Mouse (Mus musculus): ENCODE results near the gene Fgf18.

Gene Fgf18

DNA sequence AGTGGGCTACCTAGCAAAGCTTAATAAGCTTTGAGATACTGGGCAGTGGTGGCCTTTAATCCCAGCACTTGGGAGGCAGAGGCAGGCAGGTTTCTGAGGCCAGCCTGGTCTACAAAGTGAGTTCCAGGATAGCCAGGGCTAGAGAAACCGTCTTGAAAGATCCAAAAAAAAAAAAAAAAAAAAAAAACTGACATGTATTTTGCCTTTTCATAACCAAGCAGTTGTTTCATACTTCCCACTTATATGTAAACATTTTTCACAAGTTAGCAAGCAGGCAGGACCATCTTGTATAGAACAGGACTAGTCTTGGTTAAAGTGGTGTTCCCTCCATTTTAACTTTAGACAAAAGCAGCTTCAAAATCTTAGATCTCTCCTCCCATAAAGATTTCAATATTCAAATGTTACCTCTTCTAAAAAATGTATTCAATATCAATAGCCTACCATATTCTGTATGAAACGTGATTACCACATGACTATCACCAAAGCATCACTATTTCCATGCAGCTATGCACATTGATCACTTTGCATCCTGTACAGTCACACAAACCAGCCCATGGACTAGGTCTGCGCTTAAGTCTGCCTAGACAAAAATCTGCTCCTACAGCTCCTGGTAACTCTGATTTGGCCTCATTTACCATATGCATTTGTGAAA, 4.1 kb upstream of the Fgf18 start:
- no peak for DNase-seq (ENCODE audit: extremely low read depth, low read depth)

DNA sequence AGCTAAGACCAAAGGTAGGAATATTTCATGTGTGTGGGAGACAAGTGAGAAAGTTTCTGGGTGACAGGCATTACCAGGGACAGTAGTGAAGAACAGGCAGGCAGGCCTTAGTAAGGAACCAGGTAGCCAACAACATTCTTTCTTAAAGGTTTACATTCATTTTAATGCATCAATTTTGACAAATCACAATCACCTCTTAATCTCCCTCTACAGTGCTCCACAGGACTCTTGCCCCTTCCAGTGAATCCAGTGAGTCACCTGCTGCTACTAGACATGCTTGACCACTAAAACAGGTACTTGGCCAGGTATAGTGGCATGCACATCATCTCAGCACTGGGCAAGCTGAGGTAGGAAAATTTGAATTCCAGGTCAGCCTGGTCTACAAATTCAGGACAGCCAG, 3.2 kb upstream of the Fgf18 start:
- DNase-seq (ENCODE audit: extremely low read depth, low read depth), result no peak

DNA sequence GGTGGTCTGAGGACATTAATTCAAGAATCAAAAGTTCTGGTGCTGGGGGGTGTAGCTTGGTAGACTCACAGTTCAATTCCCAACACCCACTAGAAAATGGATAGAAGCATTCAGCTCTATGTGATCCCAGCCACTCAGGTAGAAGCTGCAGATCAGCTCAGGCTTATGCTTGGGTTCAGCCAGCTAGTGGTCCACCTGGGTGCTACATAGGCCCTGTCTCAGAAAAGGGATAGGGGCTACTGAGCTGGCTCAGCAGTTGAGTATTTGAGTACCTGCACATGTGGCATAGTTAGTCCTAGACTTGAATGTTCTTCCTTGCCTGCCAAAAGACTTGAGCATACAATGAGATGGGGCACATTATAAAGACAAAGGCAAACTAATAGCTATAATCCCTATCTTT, 2.3 kb upstream of the Fgf18 start:
- DNase-seq (ENCODE audit: extremely low read depth, low read depth), result no peak

DNA sequence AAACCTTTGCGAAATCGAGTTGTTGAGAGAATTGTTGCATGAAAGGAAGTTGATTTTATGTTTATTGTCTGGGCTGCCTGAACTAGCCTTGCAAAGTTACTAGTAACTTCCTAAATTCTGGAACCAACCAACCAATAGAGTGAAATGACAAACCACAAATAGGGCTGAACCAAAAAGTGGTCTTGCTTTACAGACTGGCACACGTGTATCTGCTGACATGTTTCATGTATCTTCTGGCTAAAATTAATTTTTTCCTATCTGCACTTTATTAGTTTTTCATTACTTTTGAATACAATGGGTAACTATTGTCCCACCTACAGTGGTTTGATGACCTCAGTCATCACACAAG, 1.9 kb upstream of the Fgf18 start:
- no peak for DNase-seq (ENCODE audit: extremely low read depth, low read depth)

DNA sequence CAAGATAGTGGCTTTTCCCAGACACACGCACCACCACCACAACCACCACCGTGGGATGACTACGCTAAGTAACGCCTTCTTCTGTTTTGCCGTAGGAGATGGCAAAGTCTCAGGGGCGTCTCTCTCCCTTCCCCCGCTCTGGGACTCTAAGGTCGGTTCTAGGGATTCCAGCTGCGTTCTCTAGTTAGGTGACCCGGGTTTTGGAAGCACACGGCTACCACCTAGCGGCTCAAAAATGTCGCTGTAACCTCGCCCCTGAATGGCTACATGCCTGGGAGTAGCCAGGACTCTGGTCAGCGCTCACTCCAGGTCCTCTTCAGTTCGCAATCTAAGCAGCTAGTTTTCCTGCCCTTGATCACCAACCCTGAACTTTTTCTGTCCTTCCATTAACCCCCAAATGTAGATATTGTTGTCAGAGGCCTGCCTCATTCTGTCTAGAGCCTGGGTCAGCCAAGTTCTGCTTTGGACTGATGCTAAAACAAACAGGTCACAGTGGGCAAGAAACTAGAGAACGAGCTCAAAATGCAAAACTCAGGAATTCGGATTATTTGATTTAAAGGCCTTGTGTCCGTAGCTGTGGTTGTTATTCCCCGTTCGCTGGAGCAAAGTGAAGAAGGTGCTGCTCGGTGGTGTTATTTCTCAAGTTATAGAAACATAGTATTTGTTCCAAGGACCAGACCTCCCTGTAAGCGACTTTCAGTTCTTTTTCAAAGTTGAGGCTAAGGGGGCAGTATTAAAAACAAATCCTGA, 1.3 kb upstream of the Fgf18 start:
- no peak for DNase-seq (ENCODE audit: extremely low read depth, low read depth)

DNA sequence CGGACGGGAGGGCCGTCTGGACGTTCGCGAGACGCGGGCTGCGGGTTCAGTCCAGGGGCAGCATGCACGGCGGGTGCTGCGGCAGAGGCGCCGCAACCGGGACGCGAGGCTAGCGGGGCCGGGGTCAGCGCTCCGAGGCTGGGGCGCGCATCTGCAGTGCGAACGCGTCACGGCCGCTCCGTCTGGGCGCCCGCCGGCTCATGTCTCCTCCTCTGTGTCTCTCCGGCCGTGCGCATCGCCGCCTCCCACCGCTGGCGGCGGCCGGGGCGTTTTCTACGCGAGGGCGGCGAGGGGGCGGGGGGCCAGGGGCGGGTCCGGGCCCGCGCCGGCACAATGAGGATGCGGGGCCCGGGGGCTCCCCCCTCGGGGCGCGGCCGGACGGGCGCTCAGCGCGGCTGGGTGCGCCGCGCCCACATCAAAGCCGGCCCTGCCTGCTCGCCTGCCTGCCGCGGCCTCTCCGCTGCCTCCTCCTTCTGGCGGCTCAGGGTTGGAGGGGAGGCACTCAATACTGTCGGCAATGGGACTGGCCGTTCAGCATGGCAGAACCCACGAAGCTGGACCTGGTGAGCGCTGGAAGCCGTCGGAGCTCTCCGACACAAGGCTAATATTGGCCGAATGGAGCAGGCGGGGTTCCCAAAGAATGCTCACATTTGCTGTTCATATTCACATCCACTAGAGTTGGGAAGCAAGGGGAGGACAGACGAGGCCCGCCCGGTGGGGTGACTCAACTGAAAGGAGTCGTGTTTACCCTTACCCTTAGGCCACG, 555 bp upstream of the Fgf18 start:
- DNase-seq (ENCODE audit: extremely low read depth, low read depth), result no peak

DNA sequence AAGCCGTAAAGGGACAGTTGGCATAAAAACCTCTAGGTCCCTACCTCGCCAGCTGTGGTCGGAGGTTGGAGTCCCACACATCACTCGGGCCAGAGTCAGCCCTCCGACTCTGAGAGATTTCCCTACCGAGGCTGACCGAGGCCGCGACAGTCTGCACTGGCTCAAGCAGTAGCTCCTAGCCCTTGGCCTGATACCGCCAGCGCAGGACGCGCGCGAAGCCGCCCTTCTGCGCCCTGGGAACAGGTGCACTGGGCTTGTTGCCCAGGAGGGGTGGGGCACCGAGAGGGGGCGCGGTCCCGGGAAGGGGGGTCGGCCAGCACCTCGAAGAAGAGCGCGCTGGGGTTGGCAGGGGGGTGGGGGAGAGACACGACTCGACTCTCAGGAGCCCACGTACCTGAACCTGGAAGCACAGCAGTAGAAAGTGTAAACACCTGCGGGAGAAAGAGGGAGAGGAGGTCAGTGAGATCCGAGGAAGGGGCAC, 509 bp downstream of the Fgf18 start:
- DNase-seq (ENCODE audit: extremely low read depth, low read depth), result no peak

DNA sequence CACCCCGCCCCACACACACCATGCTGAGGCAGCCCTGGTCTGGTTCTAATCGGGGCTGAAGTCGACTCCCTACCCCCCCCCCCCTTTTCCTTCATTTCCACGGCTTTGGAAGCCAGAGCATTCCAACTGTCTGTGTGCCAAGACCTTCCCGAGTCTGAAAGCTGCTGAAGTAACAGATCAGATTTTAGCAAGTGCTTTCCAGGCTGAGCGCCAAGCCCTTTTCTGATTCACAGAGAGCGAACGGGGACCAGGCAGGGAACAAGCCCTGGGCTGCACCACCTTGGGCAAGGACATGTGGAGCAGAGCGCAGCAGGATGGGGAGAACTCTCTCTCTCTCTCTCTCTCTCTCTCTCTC, 1.1 kb downstream of the Fgf18 start:
- DNase-seq (ENCODE audit: extremely low read depth, low read depth), result no peak

DNA sequence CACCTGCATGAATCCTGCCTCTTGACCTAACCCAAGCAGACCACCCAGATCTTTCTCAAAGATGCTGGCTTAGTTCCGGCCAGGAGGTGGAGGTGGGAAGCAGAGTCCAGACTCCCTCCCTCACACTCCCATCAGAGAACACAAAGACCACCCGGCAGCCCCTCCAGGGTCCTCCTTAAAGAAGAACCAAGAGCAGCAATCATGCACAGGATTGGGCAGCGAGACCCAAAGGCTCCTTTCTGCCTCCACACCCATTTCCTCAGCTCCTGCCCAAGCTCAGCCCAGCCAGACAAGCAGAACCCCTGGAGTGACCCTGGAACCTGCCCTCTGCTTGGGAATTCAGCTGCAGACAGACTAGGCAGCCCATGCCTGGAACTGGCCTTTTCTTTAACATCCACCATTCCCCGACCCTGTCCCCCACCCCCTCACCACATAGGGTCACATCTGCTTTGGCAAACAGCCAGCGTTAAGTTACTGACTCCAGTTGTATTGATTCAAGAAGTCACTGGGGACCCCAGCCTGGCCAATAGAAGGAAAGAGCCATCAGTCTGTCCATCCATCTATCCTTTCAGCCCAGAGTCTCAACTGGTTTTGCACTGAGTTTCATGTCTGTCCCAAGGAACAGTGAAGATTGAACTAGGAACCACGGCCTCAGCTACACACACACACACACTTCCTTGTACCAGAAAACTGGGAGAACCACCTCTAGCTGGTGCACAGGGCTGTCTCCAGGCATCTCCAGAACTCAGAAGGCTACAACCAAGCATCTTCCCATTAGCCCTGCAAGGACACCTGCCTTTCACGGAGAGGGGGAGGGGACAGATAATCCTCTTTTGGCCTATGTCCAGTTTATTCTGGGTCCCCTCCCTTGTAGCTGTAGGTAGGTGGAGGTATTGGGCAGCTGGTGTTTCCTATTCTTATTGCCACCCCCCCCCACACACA, 1.7 kb downstream of the Fgf18 start:
- no peak for DNase-seq (ENCODE audit: extremely low read depth, low read depth)

DNA sequence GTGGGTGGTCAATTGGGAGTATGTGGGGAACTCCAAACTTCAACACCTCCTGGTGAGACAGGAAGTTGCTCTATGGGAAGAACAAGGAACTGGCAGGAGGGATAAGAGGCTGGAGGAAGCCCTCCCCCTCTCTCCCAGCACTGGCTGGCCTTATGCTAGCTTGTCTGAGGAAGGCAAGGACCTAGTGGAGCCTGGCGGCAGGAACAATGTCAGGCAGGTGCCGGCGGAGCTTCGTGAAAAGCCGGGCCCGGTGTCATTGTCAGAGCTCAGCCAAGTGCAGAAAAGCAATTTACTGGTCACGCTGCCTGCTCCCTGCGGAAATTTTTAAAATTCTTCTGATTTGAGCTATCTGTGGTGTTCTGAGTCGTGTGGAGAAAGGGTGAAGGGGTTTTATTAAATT, 3.3 kb downstream of the Fgf18 start:
- no peak for DNase-seq (ENCODE audit: extremely low read depth, low read depth)

DNA sequence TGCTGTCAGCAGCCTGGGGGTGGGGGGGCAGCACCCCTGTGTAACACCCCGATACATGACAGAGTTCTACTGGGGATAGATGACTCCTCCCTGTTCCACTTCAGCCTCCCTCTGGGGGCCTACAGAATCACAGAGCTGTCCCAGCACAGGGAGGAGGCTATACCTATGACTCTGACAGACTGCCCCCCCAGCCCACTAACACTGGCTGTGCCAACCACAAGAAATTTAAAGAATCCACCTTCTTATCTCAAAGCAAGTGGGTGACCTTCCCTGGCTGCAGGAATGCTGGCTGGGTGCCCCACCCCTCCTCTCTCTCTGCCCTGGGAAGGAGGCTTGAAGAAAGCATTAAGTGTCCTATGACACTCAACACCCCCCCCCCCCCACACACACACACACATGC, 4.4 kb downstream of the Fgf18 start:
- no peak for DNase-seq (ENCODE audit: extremely low read depth, low read depth)

DNA sequence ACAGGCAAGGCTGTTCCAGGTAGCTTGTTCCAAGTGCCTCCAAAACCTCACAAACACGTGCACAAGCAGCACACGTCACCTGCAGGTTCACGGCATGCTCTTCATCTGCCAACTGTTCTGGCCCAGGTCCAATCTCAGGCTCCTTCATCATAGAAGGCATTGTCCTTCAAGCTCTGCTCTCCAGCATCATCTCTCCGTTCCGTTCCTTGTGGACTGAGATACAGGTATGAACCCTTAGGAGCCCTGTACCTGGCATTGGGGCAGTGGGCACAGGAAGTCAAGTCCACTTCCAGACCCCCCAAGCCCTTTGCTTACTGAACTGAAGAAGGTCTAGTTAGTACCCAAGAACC, 7.1 kb downstream of the Fgf18 start:
- no peak for DNase-seq (ENCODE audit: extremely low read depth, low read depth)

DNA sequence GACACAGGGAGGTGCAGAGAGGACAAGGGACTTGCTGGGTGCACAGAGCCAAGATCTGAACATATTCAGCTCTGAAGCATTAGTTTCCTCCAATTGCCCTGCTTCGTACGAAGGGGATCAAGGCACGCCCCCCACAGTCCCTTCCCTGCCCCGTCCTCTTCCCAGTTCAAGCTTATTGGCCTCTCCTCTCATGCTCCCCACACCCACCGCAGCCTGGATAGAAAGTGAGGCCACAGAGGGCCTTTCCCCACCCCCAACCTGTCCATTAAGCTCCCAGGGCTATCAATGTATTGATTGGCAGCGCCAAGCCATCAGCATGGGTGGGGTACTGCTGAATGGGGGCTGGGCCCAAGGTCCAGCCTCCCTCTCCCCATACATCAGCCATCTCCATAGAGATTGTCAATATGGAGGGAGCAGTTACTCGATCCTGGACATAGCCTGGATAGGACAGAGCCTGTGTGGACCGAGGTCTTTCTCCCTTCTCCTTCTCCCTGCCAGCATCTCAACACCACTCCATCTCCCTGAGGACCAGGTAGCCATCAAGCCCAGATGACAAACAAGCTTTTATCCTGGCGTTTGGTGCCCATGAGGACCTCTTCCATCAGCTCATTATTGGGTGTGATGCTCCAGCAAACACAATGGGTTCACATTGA, 7.6 kb downstream of the Fgf18 start:
- DNase-seq (ENCODE audit: extremely low read depth, low read depth), result no peak

DNA sequence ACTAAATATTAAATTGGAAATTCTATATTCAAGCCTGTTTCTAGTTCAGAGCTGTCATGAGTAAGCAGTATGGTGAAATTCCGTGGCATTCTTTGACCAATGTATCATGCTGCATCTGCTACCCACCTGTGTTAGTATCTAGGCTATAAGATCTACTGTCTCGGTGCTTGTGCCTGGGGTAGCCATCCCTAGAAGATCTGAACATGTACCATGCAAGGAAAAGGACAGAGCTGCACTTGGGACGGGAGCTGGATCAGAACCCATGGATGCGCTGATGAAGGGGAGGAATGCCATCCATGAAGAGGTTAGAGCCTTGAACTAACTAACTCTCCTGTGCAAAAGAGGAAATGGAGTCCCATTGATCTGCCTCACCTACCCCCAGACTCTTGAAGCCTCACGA, 8.5 kb downstream of the Fgf18 start:
- DNase-seq (ENCODE audit: extremely low read depth, low read depth), result no peak

DNA sequence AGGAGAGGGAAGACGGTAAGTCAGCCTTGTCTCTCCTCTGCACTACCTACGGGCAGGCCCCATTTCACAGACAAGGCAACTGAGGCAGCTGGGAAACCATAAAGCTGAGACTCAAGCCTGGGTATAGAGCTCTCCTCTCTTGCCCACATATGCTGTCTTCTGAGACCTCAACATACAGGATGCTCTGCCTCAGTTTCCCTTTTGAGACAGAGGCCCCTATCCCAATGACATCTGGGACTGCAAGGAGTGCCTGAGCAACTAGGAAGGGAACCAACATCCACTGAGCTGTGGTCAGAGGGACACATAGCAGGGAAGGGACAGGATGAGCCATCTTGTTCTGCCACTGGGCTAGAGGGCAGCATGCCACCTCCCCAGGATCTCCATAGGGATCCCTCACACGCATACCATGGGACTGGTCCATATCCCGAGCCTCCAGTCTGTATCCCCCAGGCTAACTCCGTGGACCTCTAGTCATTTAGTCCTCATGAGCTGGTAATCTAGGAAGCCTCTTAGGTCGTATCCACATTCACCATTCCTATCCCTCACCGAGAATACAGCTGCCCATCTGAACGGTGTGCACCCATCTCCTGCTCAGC, 12.7 kb downstream of the Fgf18 start:
- no peak for DNase-seq (ENCODE audit: extremely low read depth, low read depth)

DNA sequence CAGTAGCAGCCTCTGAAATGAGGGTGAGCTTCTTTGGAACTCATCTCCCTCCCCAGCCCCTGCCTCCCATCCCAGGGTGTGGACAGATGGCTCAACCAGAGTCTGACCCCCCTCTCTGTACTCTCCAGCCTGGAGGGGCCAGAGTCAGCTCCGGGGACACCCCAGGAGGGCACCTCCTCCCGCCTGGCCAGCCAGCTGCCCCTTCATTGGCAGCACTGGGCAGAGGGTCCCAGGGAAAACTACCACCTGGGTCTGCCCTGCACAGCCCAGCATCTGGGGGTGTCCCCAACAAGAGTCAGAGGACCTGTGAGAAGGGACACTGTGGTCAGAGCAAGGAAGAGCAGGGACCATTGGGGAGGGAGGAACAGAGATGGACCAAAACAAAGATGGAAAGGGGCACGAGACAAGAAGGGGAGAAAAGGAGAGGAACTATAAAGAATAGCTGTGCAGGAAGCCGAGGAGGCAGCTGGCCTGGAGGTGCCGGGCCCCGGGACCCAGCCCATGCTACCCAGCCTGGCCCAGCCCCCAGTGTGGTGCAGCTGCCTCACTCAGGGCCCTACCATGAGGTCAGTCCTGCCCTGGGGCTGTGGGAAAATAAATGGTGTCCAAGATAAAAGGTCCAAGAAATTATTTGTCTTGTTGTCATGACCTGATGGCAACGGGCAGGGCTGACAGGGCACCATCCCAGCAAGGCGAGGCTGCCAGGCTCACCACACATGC, 14.4 kb downstream of the Fgf18 start:
- no peak for DNase-seq (ENCODE audit: extremely low read depth, low read depth)

DNA sequence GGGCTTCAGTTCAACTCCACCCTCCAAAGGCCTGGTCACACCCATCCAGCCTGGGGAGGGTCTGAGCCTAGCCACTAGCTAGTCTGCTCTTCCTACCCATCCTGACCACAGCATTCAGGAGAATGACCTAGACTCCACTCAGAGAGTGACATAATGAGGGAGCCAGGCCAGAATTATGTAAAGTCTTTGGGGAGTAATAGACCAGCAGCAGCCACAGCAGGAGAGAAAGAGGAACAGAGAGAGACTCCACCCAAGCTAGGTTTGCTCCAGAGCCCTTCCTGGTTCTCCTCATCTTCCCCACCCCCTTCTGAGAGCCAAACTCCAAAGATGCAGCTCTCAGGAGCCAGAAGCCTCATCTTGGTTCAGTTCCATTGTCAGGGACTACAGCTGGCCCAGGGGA, 20.1 kb downstream of the Fgf18 start:
- DNase-seq (ENCODE audit: extremely low read depth, low read depth), result peak; percentile 35

DNA sequence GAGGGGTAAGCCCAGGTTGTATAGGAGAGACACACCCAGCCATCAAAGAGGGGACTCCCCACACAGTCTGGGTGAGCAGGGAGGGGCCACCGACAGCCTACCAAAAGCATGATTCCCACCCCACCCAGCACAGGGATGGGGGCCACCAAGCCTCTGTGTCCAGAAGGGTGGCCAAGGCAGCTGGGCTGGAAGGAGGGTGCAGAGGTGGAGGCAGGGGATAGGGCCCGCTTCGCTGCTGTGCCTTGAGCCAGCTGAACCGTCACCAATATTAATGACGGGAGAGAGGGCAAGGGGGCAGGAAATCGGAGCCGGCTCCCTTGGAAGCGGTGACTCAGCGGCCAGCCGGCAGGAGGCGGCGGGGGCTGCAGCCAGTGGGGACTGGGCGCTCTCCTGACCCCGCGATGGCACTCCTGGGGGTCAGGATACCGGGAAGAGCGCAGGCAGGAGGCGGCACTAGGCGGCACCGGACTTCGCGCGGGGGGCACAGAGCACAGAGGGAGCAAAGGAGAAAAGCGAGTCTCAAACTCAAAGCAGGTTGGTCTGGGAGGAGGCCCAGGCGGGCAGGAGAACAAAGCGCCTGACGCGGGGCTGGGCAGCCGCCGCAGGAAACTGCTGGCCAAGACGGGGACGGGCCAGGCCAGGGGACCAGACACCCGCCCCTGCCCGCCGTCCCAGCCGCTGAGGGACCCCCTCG, 24.5 kb downstream of the Fgf18 start:
- no peak for DNase-seq (ENCODE audit: extremely low read depth, low read depth)

DNA sequence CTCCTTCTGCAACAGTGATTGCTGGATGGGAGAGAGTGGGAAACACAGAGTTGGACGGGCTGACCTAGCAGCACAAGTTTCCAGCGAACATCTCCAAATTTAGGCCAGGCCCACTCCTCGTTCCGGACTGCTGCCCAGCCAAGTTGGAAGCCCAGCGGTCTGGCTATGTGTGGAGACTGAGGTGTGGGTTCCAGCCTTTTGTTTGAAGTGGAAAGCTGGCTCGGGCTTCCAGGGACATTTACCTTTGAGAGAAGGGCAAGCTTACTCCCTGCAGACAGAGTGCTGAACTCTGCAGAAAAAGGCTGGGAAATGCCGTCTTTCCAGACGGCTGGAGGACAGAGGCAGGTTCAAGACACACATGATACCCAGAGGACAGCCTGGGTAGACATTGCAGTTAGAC, 27.6 kb downstream of the Fgf18 start:
- DNase-seq (ENCODE audit: extremely low read depth, low read depth), result no peak

Data from MEL-GATA-1-ER (cell line).